Mouse (Mus musculus) megakaryocyte progenitor cell, adult 5-6 weeks (primary cell): ENCODE measurements around the gene Fancg. TPM values are rescaled to one million over a fixed set of nuclear protein-coding genes. Genes with fewer than 3 reads are reported as not detected.

Experiments
- total RNA-seq, 2 experiments: library from RNA; stranded (forward) in 1 of 2; stranded (reverse) in 1 of 2; fragments of 157-497, 149-512 nt in 1 of 2; fragments of 200-1000 nt in 1 of 2; gene quantifications; 2 replicates each; pipeline versions ENCODE4 v1.2.3 to v1.2.4; 2015 to 2017

Fancg gene
- total RNA-seq, 2 experiments from 2014 or later = 12.3 to 19.3 TPM

Other genes starting within 250 kb of the Fancg start
- gene Ccl21a, start 236.5 kb downstream of the Fancg start, total RNA-seq (2015) = not detected in 2 replicates
- gene Ccl21a, start 236.5 kb downstream of the Fancg start, total RNA-seq (2017) = not detected in 2 replicates
- gene Fam205a1, start 156.6 kb downstream of the Fancg start, total RNA-seq (2015) = not detected in 2 replicates
- not detected in 2 replicates for gene Fam205a1, start 156.6 kb downstream of the Fancg start, total RNA-seq (2017)
- not detected in 2 replicates for gene Gm12394, start 153.7 kb downstream of the Fancg start, total RNA-seq (2015)
- gene Gm12394, start 153.7 kb downstream of the Fancg start, total RNA-seq (2017) = not detected in 2 replicates
- not detected in 2 replicates for gene Fam205c, start 136.3 kb downstream of the Fancg start, total RNA-seq (2015)
- gene Fam205c, start 136.3 kb downstream of the Fancg start, total RNA-seq (2017) = not detected in 2 replicates
- gene Phf24, start 93.8 kb downstream of the Fancg start, total RNA-seq (2015) = 0.30 and 0.46 TPM in 2 replicates
- gene Phf24, start 93.8 kb downstream of the Fancg start, total RNA-seq (2017) = 0.03 and 0.79 TPM in 2 replicates
- 2.2 and 4.5 TPM in 2 replicates for gene Dnajb5, start 60.7 kb downstream of the Fancg start, total RNA-seq (2015)
- 0.98 and 1.1 TPM in 2 replicates for gene Dnajb5, start 60.7 kb downstream of the Fancg start, total RNA-seq (2017)
- gene 1700022I11Rik, start 40.9 kb downstream of the Fancg start, total RNA-seq (2015) = not detected in 2 replicates
- 0.37 and 0.41 TPM in 2 replicates for gene 1700022I11Rik, start 40.9 kb downstream of the Fancg start, total RNA-seq (2017)
- gene Vcp, start 10.0 kb downstream of the Fancg start, total RNA-seq (2015) = 126 and 153 TPM in 2 replicates
- gene Vcp, start 10.0 kb downstream of the Fancg start, total RNA-seq (2017) = 268 and 294 TPM in 2 replicates
- 8.6 and 13.2 TPM in 2 replicates for gene Pigo, start 15.3 kb upstream of the Fancg start, total RNA-seq (2015)
- gene Pigo, start 15.3 kb upstream of the Fancg start, total RNA-seq (2017) = 4.7 and 8.9 TPM in 2 replicates
- gene Stoml2, start 21.2 kb upstream of the Fancg start, total RNA-seq (2015) = 127 and 153 TPM in 2 replicates
- 114 and 168 TPM in 2 replicates for gene Stoml2, start 21.2 kb upstream of the Fancg start, total RNA-seq (2017)
- 1.3 and 2.0 TPM in 2 replicates for gene Fam214b, start 35.7 kb upstream of the Fancg start, total RNA-seq (2015)
- gene Fam214b, start 35.7 kb upstream of the Fancg start, total RNA-seq (2017) = 1.5 and 2.0 TPM in 2 replicates
- 0.07 TPM in 1 of 2 replicates, not detected in the other for gene Unc13b, start 48.4 kb upstream of the Fancg start, total RNA-seq (2015)
- 0.37 and 0.96 TPM in 2 replicates for gene Unc13b, start 48.4 kb upstream of the Fancg start, total RNA-seq (2017)